Mouse (Mus musculus) E14TG2a.4 (cell line): ENCODE measurements at regions not wholly inside any gene's neighbourhood (a gene's known extent, or its start where the extent isn't known, plus 50 kb on each side); places are given as distances from the start of the nearest gene placed in this dataset.
"Not testable (repeated sequence)": the region's sequence is repeated elsewhere in the genome, so short reads cannot be mapped to it uniquely, and the experiment has no call there.

Source experiments
- H3K27me3 ChIP-seq: 2 replicates; pipeline ENCODE4 v1.6.1; 2014; ENCODE audit warnings: low read length, control low read depth; ENCODE audit not compliant: insufficient read depth
- H3K36me3 ChIP-seq: 2 replicates; pipeline ENCODE4 v1.6.1; 2014; ENCODE audit warnings: low read length, control low read depth; ENCODE audit not compliant: insufficient read depth
- H3K4me1 ChIP-seq: replicated peaks from 2 replicates; pipeline ENCODE4 v1.6.1; 2014; ENCODE audit warnings: low read depth, low read length, control low read depth
- H3K4me3 ChIP-seq: replicated peaks from 2 replicates; pipeline ENCODE4 v1.5.1; 2014; ENCODE audit warnings: mild to moderate bottlenecking, low read length
- H3K9me3 ChIP-seq: 2 replicates; pipeline ENCODE4 v1.6.1; 2014; ENCODE audit warnings: low read length, control low read depth
- CTCF ChIP-seq: conservative IDR thresholded peaks from 2 replicates; pipeline ENCODE4 v1.5.1; 2014; ENCODE audit warnings: low read length
- NANOG ChIP-seq: IDR thresholded peaks from 2 replicates; pipeline ENCODE4 v1.6.1; 2014; ENCODE audit warnings: borderline replicate concordance, low read length, mixed read lengths
- POU5F1 ChIP-seq: IDR thresholded peaks from 2 replicates; pipeline ENCODE4 v1.6.1; 2014; ENCODE audit warnings: low read length, borderline replicate concordance

DNA sequence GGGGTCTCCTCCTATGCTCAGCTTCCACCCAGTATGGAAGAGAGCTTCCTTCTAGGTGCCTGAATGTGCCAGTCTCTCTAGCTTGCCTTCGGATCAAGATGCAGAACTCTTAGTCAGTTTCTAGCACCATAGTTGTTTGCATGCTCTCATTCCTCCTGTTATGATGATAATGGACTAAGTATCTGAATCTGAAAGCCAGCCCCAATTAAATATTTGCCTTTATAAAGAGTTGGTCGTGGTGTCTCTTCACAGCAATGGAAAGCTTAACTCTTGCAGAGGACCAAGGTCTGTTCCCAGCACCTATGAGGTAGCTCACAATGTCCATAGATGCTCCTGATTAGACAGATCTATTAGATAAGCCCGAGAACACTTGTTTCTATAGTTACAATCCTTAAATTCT, 1015.7 kb upstream of the Cntn5 start:
- H3K36me3 ChIP-seq = no peaks in the 10 kb centered on the region
- peaks cover 16% of the 10 kb centered on the region for H3K9me3 ChIP-seq
- no peaks in the 10 kb centered on the region for H3K27me3 ChIP-seq
- peaks cover 9% of the 10 kb centered on the region for H3K4me1 ChIP-seq
- TF ChIP-seq CTCF = no peak
- no peak for TF ChIP-seq NANOG
- TF ChIP-seq POU5F1 = no peak
- H3K4me3 ChIP-seq = no peak overlapping the region

DNA sequence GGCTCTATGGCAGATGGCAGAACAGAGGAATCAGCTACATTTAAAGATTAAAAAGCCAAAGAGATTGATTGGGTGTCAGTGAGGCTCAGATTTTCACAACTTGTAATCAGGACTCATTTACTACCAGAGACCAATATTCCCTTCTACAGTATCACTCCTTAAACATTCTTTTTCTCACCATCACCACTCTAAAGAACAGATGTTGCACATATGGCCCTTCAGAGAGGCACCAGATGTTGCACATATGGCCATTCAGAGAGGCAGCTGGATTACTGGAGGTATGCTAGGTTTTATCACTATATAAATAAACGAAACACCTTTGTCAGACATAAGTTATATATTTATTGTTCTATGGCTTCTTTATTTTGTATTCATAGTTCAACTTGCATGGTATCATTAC, 993.7 kb upstream of the Cntn5 start:
- Histone ChIP-seq H3K9me3 (no peaks in the 10 kb centered on the region), H3K36me3 (no peaks in the 10 kb centered on the region), H3K27me3 (no peaks in the 10 kb centered on the region), H3K4me1 (no peaks in the 10 kb centered on the region), H3K4me3 (no peak overlapping the region)
- TF ChIP-seq CTCF (no peak), NANOG (no peak), POU5F1 (no peak)

DNA sequence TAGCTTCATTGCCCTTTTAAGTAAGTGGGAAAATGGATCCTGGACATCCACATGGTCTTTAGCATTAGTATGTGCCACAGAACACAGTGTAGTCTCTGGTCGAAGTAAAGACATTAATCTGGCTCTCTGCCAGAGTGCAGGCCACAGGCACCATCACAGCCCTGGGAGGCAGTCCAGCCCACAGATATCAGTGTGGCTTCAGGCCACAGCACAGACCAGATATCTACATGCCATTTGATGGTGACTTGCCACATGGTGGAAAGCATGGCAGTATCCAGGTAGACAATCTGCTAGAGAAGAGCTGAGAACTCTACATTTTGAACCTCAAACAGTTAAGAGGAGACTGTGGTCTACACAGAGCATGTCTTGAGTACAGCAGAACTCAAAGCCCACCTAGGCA, 981.2 kb upstream of the Cntn5 start:
- no peaks in the 10 kb centered on the region for H3K27me3 ChIP-seq
- no peak for TF ChIP-seq POU5F1
- TF ChIP-seq NANOG = no peak
- TF ChIP-seq CTCF = no peak

DNA sequence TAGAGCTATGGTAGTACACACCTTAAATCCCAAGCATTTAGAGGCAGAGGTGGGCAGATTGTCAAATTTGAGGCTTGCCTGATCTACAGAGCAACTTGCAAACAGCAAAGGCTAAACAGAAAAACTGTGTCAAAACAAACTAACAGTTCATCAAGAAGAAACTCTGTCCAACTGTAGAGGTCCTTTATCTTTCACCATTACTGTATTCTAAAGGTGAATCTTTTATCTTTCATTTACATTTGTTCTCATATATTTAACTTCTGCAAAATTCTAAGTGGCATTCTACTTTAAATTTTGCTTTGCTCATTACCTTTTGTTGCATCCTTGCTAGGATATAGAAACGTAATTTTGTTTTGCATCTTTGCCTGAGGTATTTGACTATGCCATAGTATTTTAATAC, 967.5 kb upstream of the Cntn5 start:
- H3K36me3 ChIP-seq = no peaks in the 10 kb centered on the region
- no peak overlapping the region for H3K4me3 ChIP-seq
- TF ChIP-seq NANOG = no peak
- no peaks in the 10 kb centered on the region for H3K27me3 ChIP-seq
- H3K4me1 ChIP-seq = no peaks in the 10 kb centered on the region
- peaks cover 3% of the 10 kb centered on the region; the same call in 1 of the 2 replicates for H3K9me3 ChIP-seq

More for the DNA sequence above, 981.2 kb upstream of the Cntn5 start:
- H3K4me1 ChIP-seq = no peaks in the 10 kb centered on the region
- peaks cover 8% of the 10 kb centered on the region for H3K9me3 ChIP-seq
- no peaks in the 10 kb centered on the region for H3K36me3 ChIP-seq
- H3K4me3 ChIP-seq = no peak overlapping the region

DNA sequence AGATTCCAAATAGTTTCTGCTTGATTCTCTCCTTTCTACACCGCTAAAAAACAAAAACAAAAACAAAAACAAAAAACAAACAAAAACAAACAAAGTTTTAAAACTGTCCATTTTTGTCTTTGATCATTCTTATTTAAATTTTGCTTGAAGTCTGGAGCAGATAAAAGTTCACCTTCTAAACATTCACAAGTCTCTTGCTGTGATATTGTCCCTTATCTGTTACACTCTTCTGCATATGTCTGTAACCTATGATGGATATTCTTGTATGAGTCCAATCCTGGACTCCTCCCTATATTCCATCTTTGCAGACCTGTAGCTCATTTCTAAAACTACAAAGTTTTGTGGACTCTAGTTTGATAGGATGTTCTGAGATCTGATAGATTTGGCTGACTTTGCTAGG, 966.9 kb upstream of the Cntn5 start:
- Histone ChIP-seq H3K27me3 (no peaks in the 10 kb centered on the region), H3K36me3 (no peaks in the 10 kb centered on the region), H3K4me1 (no peaks in the 10 kb centered on the region), H3K4me3 (no peak overlapping the region), H3K9me3 (peaks cover 3% of the 10 kb centered on the region; the same call in 1 of the 2 replicates)
- TF ChIP-seq POU5F1 (no peak), CTCF (no peak), NANOG (no peak)

DNA sequence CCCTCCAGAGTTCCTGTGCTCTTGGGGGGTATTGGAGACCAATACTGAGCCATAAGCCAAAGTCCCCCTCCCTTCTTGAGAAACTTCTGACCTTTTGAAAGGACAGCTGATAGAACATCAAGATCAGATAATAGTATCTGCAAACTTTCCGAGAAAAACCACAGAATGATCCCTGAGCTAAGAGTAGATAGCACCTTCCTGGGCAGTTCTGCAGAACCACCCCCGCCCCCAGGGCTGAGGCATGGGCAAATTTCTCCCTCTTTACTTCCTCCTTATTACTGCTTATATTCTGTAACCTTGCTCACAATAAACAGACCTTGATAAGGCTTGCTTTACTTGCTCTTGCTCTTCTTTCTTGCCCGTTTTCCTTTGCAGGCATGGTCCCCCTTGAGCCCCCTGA, 944.1 kb upstream of the Cntn5 start:
- not testable (repeated sequence) for H3K36me3 ChIP-seq, H3K4me3 ChIP-seq, H3K27me3 ChIP-seq, H3K4me1 ChIP-seq
- peaks cover 22% of the 10 kb centered on the region for H3K9me3 ChIP-seq
